Mouse (Mus musculus) hindbrain, embryonic 14.5 days (tissue): ENCODE results near the gene Ms4a6d. TPM values are rescaled to one million over a fixed set of nuclear protein-coding genes. Genes with fewer than 3 reads are reported as not detected.

Experiments
- polyA plus RNA-seq: library from polyadenylated mRNA; unstranded; fragments of >200 nt; fragmentation: Nextera tagmentation; extraction: Ambion mirVana; gene quantifications from 2 replicates; pipeline ENCODE4 v1.2.1, GENCODE M21; 2014

Gene Ms4a6d
- polyA plus RNA-seq, 1 experiment from 2014 or later, result 3.6 TPM

Other genes starting within 250 kb of the Ms4a6d start
- 1.2 and 1.7 TPM in 2 replicates for gene Ms4a4a, start 229.3 kb downstream of the Ms4a6d start, polyA plus RNA-seq
- gene Ms4a4c, start 200.1 kb downstream of the Ms4a6d start, polyA plus RNA-seq, result 0.11 TPM in 1 of 2 replicates, not detected in the other
- not detected in 2 replicates for gene Ms4a4b, start 161.3 kb downstream of the Ms4a6d start, polyA plus RNA-seq
- gene Ms4a6c, start 135.5 kb downstream of the Ms4a6d start, polyA plus RNA-seq, result 1.3 and 2.2 TPM in 2 replicates
- gene Gm8369, start 118.9 kb downstream of the Ms4a6d start, polyA plus RNA-seq, result not detected in 2 replicates
- 1.4 and 3.3 TPM in 2 replicates for gene Ms4a6b, start 88.3 kb downstream of the Ms4a6d start, polyA plus RNA-seq
- gene Ms4a4d, start 68.0 kb downstream of the Ms4a6d start, polyA plus RNA-seq, result not detected in 2 replicates
- gene Ms4a2, start 18.9 kb upstream of the Ms4a6d start, polyA plus RNA-seq, result 0.16 TPM in 1 of 2 replicates, not detected in the other
- not detected in 2 replicates for gene Ms4a3, start 36.0 kb upstream of the Ms4a6d start, polyA plus RNA-seq
- not detected in 2 replicates for gene Oosp2, start 55.7 kb upstream of the Ms4a6d start, polyA plus RNA-seq
- not detected in 2 replicates for gene Oosp1, start 86.3 kb upstream of the Ms4a6d start, polyA plus RNA-seq
- gene Oosp3, start 92.2 kb upstream of the Ms4a6d start, polyA plus RNA-seq, result not detected in 2 replicates
- gene Gif, start 142.7 kb upstream of the Ms4a6d start, polyA plus RNA-seq, result not detected in 2 replicates
- 50.8 and 53.1 TPM in 2 replicates for gene Mrpl16, start 165.5 kb upstream of the Ms4a6d start, polyA plus RNA-seq
- gene Stx3, start 214.6 kb upstream of the Ms4a6d start, polyA plus RNA-seq, result 20.3 and 20.6 TPM in 2 replicates
- 0.08 TPM in 1 of 2 replicates, not detected in the other for gene Olfr1417, start 234.4 kb upstream of the Ms4a6d start, polyA plus RNA-seq